Mouse (Mus musculus) telencephalon, adult 2 months (tissue): ENCODE measurements at regions not wholly inside any gene's neighbourhood (a gene's known extent, or its start where the extent isn't known, plus 50 kb on each side); places are given as distances from the start of the nearest gene placed in this dataset.

Experiments used
- DNase-seq: peaks from one replicate; pipeline ENCODE4 v3.0.0-alpha.2; 2011; ENCODE audit warnings: low read depth, low spot score

GRCm38 (mm10) chr16:78019605-78020285, 281.5 kb upstream of the Cxadr start:
- DNase-seq = no peak

GRCm38 (mm10) chr16:78015401-78015800, 285.9 kb upstream of the Cxadr start:
- DNase-seq = no peak

- no peak for DNase-seq
Measured at GRCm38 (mm10) chr16:78013049-78013819, 288.1 kb upstream of the Cxadr start.

- DNase-seq = no peak
Measured at GRCm38 (mm10) chr16:78004016-78004415, 297.3 kb upstream of the Cxadr start.

- no peak for DNase-seq
Measured at GRCm38 (mm10) chr16:77992986-77993385, 308.3 kb upstream of the Cxadr start.

GRCm38 (mm10) chr16:77989791-77990325, 311.4 kb upstream of the Cxadr start:
- DNase-seq = no peak

GRCm38 (mm10) chr16:77989139-77989538, 312.1 kb upstream of the Cxadr start:
- no peak for DNase-seq

GRCm38 (mm10) chr16:77986884-77987529, 314.3 kb upstream of the Cxadr start:
- DNase-seq = peak; percentile 58

- DNase-seq = no peak
Measured at GRCm38 (mm10) chr16:77948785-77949184, 346.9 kb upstream of the Gm11146 start.

- no peak for DNase-seq
Measured at GRCm38 (mm10) chr16:77945442-77945841, 343.5 kb upstream of the Gm11146 start.

- peak; percentile 5 for DNase-seq
Measured at GRCm38 (mm10) chr16:77931025-77931723, 329.3 kb upstream of the Gm11146 start.

- DNase-seq = no peak
Measured at GRCm38 (mm10) chr16:77914160-77915070, 312.5 kb upstream of the Gm11146 start.

GRCm38 (mm10) chr16:77894247-77894646, 292.4 kb upstream of the Gm11146 start:
- DNase-seq = no peak

GRCm38 (mm10) chr16:77893690-77894089, 291.8 kb upstream of the Gm11146 start:
- no peak for DNase-seq

- DNase-seq = no peak
Measured at GRCm38 (mm10) chr16:77892731-77893130, 290.8 kb upstream of the Gm11146 start.

- no peak for DNase-seq
Measured at GRCm38 (mm10) chr16:77889348-77889747, 287.5 kb upstream of the Gm11146 start.

GRCm38 (mm10) chr16:77885060-77885679, 283.3 kb upstream of the Gm11146 start:
- DNase-seq = no peak

GRCm38 (mm10) chr16:77884495-77884894, 282.6 kb upstream of the Gm11146 start:
- DNase-seq = no peak

- no peak for DNase-seq
Measured at GRCm38 (mm10) chr16:77877006-77877405, 275.1 kb upstream of the Gm11146 start.

- no peak for DNase-seq
Measured at GRCm38 (mm10) chr16:77863246-77863645, 261.4 kb upstream of the Gm11146 start.
